Mouse (Mus musculus) ovary, postnatal 36 days (tissue): ENCODE data around the gene 4930556J24Rik.
"Not testable (repeated sequence)": the region's sequence is repeated elsewhere in the genome, so short reads cannot be mapped to it uniquely, and the experiment has no call there.

ENCODE experiments used
- DNase-seq: peaks from one replicate; pipeline ENCODE4 v3.0.0; 2022; ENCODE audit warnings: low spot score, mixed read lengths

4930556J24Rik gene

GRCm38 (mm10) chr11:3921281-3921850, 55.2 kb downstream of the 4930556J24Rik start:
- DNase-seq = peak; percentile 39

- DNase-seq = no peak
Measured at GRCm38 (mm10) chr11:3920476-3920875, 56.1 kb downstream of the 4930556J24Rik start.

GRCm38 (mm10) chr11:3918738-3919137, 57.8 kb downstream of the 4930556J24Rik start:
- DNase-seq = no peak

- peak; percentile 72 for DNase-seq
Measured at GRCm38 (mm10) chr11:3914109-3914840, 62.3 kb downstream of the 4930556J24Rik start, which contains the start of gene Slc35e4. Slc35e4 (minus strand) TSS chr11:3914664.

GRCm38 (mm10) chr11:3913316-3914108, 63.1 kb downstream of the 4930556J24Rik start:
- DNase-seq = peak; percentile 92

- DNase-seq = peak; percentile 39
Measured at GRCm38 (mm10) chr11:3912875-3913271, 63.7 kb downstream of the 4930556J24Rik start.

GRCm38 (mm10) chr11:3912100-3912874, 64.3 kb downstream of the 4930556J24Rik start:
- no peak for DNase-seq

GRCm38 (mm10) chr11:3911440-3911839, 65.1 kb downstream of the 4930556J24Rik start:
- DNase-seq = not testable (repeated sequence)

- no peak for DNase-seq
Measured at GRCm38 (mm10) chr11:3910513-3911310, 65.9 kb downstream of the 4930556J24Rik start.

GRCm38 (mm10) chr11:3909236-3909635, 67.3 kb downstream of the 4930556J24Rik start:
- DNase-seq = no peak

GRCm38 (mm10) chr11:3905446-3905845, 71.1 kb downstream of the 4930556J24Rik start:
- no peak for DNase-seq

GRCm38 (mm10) chr11:3904673-3905072, 71.9 kb downstream of the 4930556J24Rik start:
- DNase-seq = no peak

GRCm38 (mm10) chr11:3903046-3903445, 73.5 kb downstream of the 4930556J24Rik start:
- DNase-seq = peak; percentile 74

GRCm38 (mm10) chr11:3902516-3902915, 74.1 kb downstream of the 4930556J24Rik start:
- DNase-seq = no peak

GRCm38 (mm10) chr11:3900296-3900695, 76.3 kb downstream of the 4930556J24Rik start:
- no peak for DNase-seq

GRCm38 (mm10) chr11:3895933-3896332, 80.6 kb downstream of the 4930556J24Rik start:
- DNase-seq = no peak

GRCm38 (mm10) chr11:3895458-3895857, 81.1 kb downstream of the 4930556J24Rik start:
- no peak for DNase-seq

- peak; percentile 91 for DNase-seq
Measured at GRCm38 (mm10) chr11:3894406-3895281, 81.9 kb downstream of the 4930556J24Rik start, which contains the start of the genes 4921536K21Rik and Dusp18. 4921536K21Rik (minus strand) TSS chr11:3895098. Dusp18 (plus strand) TSS chr11:3895240.

- no peak for DNase-seq
Measured at GRCm38 (mm10) chr11:3893970-3894369, 82.6 kb downstream of the 4930556J24Rik start.
